Mouse (Mus musculus): Measurements from ENCODE around the gene Ahdc1. TPM values are rescaled to one million over a fixed set of nuclear protein-coding genes. Genes with fewer than 3 reads are reported as not detected.

The Ahdc1 gene
- 2.5 and 2.9 TPM in 2 replicates for total RNA-seq (2012; rRNA removed)
- polyA plus RNA-seq (2012; ENCODE audit: insufficient read depth in 1 of 2, insufficient read length in 2 of 2, low read depth in 1 of 2, low replicate concordance in 2 of 2, missing spikeins in 1 of 2), result 1 to 10 TPM in 1 of 2 experiments, not detected in 1; 8.8 TPM

- H3K4me1 ChIP-seq (ENCODE audit: control insufficient read depth in 1 of 2, insufficient read depth in 2 of 2, low read length in 2 of 2), result peaks cover 8 to 13% of the 10 kb centered on the region in 2 experiments; a peak in 2 of 4 replicates
- peak within 1 kb of the TSS; percentile 52 for H3K27ac ChIP-seq (ENCODE audit: control insufficient read depth, low read depth, low read length)
These were observed at the start of gene Ahdc1 for GRCm38 (mm10) chr4:133011028-133011820. TSS of gene Ahdc1 (plus strand) at chr4:133011260.

GRCm38 (mm10) chr4:132961866-132962265 is 49.2 kb upstream of the Ahdc1 start:
- no peaks in the 10 kb centered on the region for H3K79me2 ChIP-seq (ENCODE audit: control insufficient read depth, insufficient read depth, low read length, poor library complexity)
- no peak for DNase-seq (ENCODE audit: low read depth, low spot score)
- no peak overlapping the region for H3K27ac ChIP-seq (ENCODE audit: control insufficient read depth, low read depth, low read length)
- no peaks in the 10 kb centered on the region for H3K27me3 ChIP-seq (ENCODE audit: control insufficient read depth in 1 of 2, insufficient read depth in 2 of 2, low read length in 2 of 2)
- TF ChIP-seq SIN3A (IDR thresholded peaks at IDR 0.05; ENCODE audit: low read length) (no peak), ETS1 (IDR thresholded peaks at IDR 0.05; ENCODE audit: low read depth, low read length) (no peak), UBTF (IDR thresholded peaks at IDR 0.05; ENCODE audit: borderline replicate concordance, insufficient read depth, low read depth, low read length) (no peak), MYC (IDR thresholded peaks at IDR 0.05; ENCODE audit: low read depth, low read length) (no peak), ZNF384 (IDR thresholded peaks at IDR 0.05; ENCODE audit: low read depth, low read length) (no peak)
- H3K4me1 ChIP-seq (ENCODE audit: control insufficient read depth in 1 of 2, insufficient read depth in 2 of 2, low read length in 2 of 2), result peaks cover 0 to 11% of the 10 kb centered on the region in 2 experiments; a peak in 2 of 4 replicates
- no peak overlapping the region for H3K9ac ChIP-seq (ENCODE audit: control insufficient read depth, low read depth, low read length, poor library complexity, severe bottlenecking)
- H3K4me3 ChIP-seq (ENCODE audit: control insufficient read depth in 1 of 2, insufficient read depth in 1 of 2, low read depth in 2 of 2, low read length in 2 of 2), result no peak overlapping the region
- H3K36me3 ChIP-seq (ENCODE audit: control insufficient read depth in 1 of 2, insufficient read depth in 2 of 2, low read length in 2 of 2), result peaks cover 0 to 2% of the 10 kb centered on the region in 2 experiments; a peak in 2 of 4 replicates
- no peaks in the 10 kb centered on the region for H3K9me3 ChIP-seq (replicated peaks; ENCODE audit: insufficient read depth, low read length)

More at GRCm38 (mm10) chr4:133011028-133011820, at the start of gene Ahdc1:
- H3K27me3 ChIP-seq (ENCODE audit: control insufficient read depth in 1 of 2, insufficient read depth in 2 of 2, low read length in 2 of 2), result no peaks in the 10 kb centered on the region
- no peaks in the 10 kb centered on the region for H3K9me3 ChIP-seq (replicated peaks; ENCODE audit: insufficient read depth, low read length)
- no peaks in the 10 kb centered on the region; the same call in 1 of the 2 replicates for H3K79me2 ChIP-seq (ENCODE audit: control insufficient read depth, insufficient read depth, low read length, poor library complexity)
- peaks cover 0 to 3% of the 10 kb centered on the region in 2 experiments; a peak in 2 of 4 replicates for H3K36me3 ChIP-seq (ENCODE audit: control insufficient read depth in 1 of 2, insufficient read depth in 2 of 2, low read length in 2 of 2)
- DNase-seq (ENCODE audit: low read depth, low spot score), result peak; percentile 94
- TF ChIP-seq ELF1 (IDR thresholded peaks at IDR 0.05; ENCODE audit: low read depth, low read length) (peak; percentile 80), RAD21 (IDR thresholded peaks at IDR 0.05; ENCODE audit: low read depth, low read length) (no peak), BHLHE40 (IDR thresholded peaks at IDR 0.05; ENCODE audit: borderline replicate concordance, low read depth, low read length) (no peak), TBP (IDR thresholded peaks at IDR 0.05; ENCODE audit: low read depth, low read length) (0 out of 2 replicates have a peak, but pooled peaks have one; percentile 22), EP300 (IDR thresholded peaks at IDR 0.05; ENCODE audit: low read depth in 1 of 2, low read length in 2 of 2) (peak in 1 of 2 experiments; percentile 19; a peak in 1 of 4 replicates), MXI1 (IDR thresholded peaks at IDR 0.05; ENCODE audit: low read depth, low read length) (0 out of 2 replicates have a peak, but pooled peaks have one; percentile 18), POLR2AphosphoS2 (IDR thresholded peaks at IDR 0.05; ENCODE audit: low read length) (peak; percentile 44; the same call in 1 of the 2 replicates), MYC (IDR thresholded peaks at IDR 0.05; ENCODE audit: low read depth, low read length) (no peak), KAT2A (conservative IDR thresholded peaks at IDR 0.05; ENCODE audit: low read depth, low read length) (peak; percentile 65; the same call in 1 of the 2 replicates), SIN3A (IDR thresholded peaks at IDR 0.05; ENCODE audit: low read length) (peak; percentile 53), NELFE (IDR thresholded peaks at IDR 0.05; ENCODE audit: low read depth, low read length) (peak; percentile 75), POLR2A (IDR thresholded peaks at IDR 0.05; ENCODE audit: control insufficient read depth in 1 of 2, insufficient read depth in 1 of 2, low read depth in 1 of 2, low read length in 2 of 2, poor library complexity in 1 of 2) (peak; percentile 61 to 86; a peak in 3 of 4 replicates), ZKSCAN1 (IDR thresholded peaks at IDR 0.05; ENCODE audit: low read depth, low read length) (no peak), ZMIZ1 (IDR thresholded peaks at IDR 0.05; ENCODE audit: low read depth, low read length) (peak; percentile 37; the same call in 1 of the 2 replicates), SMC3 (IDR thresholded peaks at IDR 0.05; ENCODE audit: low read depth, low read length) (peak; percentile 10; the same call in 1 of the 2 replicates), RCOR1 (IDR thresholded peaks at IDR 0.05; ENCODE audit: low read depth, low read length) (peak; percentile 28; the same call in 1 of the 2 replicates), MAX (IDR thresholded peaks at IDR 0.05; ENCODE audit: low read length) (0 out of 2 replicates have a peak, but pooled peaks have one; percentile 34), TCF12 (IDR thresholded peaks at IDR 0.05; ENCODE audit: low read depth, low read length) (peak; percentile 50; the same call in 1 of the 2 replicates), ZNF384 (IDR thresholded peaks at IDR 0.05; ENCODE audit: low read depth, low read length) (no peak), NRF1 (IDR thresholded peaks at IDR 0.05; ENCODE audit: insufficient read depth, low read depth, low read length, poor library complexity, severe bottlenecking) (peak; percentile 22; the same call in 1 of the 2 replicates), MAZ (IDR thresholded peaks at IDR 0.05; ENCODE audit: low read depth, low read length) (peak; percentile 99), HCFC1 (IDR thresholded peaks at IDR 0.05; ENCODE audit: low read depth, low read length) (peak; percentile 96)
- H3K4me3 ChIP-seq (ENCODE audit: control insufficient read depth in 1 of 2, insufficient read depth in 1 of 2, low read depth in 2 of 2, low read length in 2 of 2), result peak within 1 kb of the TSS; percentile 78 to 85
- peak within 1 kb of the TSS; percentile 73 for H3K9ac ChIP-seq (ENCODE audit: control insufficient read depth, low read depth, low read length, poor library complexity, severe bottlenecking)

Data from MEL (cell line).